Mouse (Mus musculus): ENCODE results near the gene Vmn2r111.
"Not testable (repeated sequence)": the region's sequence is repeated elsewhere in the genome, so short reads cannot be mapped to it uniquely, and the experiment has no call there.

Gene Vmn2r111

GRCm38 (mm10) chr17:22573382-22573781 is at the start of gene Vmn2r111:
Gene Vmn2r111, minus strand, starts transcription at chr17:22573482.
- in situ Hi-C loops (cut with MseI, MboI) = not testable (repeated sequence)

- in situ Hi-C loops (cut with MseI, MboI) = not testable (repeated sequence)
These were observed 27.4 kb upstream of the Vmn2r111 start, which contains the start of gene Vmn2r112 for GRCm38 (mm10) chr17:22600651-22601050. Gene Vmn2r112, plus strand, starts transcription at chr17:22600951.

- in situ Hi-C loops (cut with MseI, MboI) = not testable (repeated sequence)
These were observed 52.8 kb downstream of the Vmn2r111 start for GRCm38 (mm10) chr17:22520467-22520866.

GRCm38 (mm10) chr17:22520037-22520436 is 53.2 kb downstream of the Vmn2r111 start:
- in situ Hi-C loops (cut with MseI, MboI) = not testable (repeated sequence)

GRCm38 (mm10) chr17:22497120-22497519 is 76.2 kb downstream of the Vmn2r111 start:
- in situ Hi-C loops (cut with MseI, MboI) = no loop called here
